Mouse (Mus musculus) hindbrain, embryonic 14.5 days (tissue): Measurements from ENCODE around the gene Gsta2. TPM values are rescaled to one million over a fixed set of nuclear protein-coding genes. Genes with fewer than 3 reads are reported as not detected.
"Not testable (repeated sequence)": the region's sequence is repeated elsewhere in the genome, so short reads cannot be mapped to it uniquely, and the experiment has no call there.

Experiments
- ATAC-seq: fragments of 200-750 bp; cut with Nextera tagmentation; 2 replicates; pipeline ENCODE4 v1.8.0; 2017; ENCODE audit warnings: moderate number of reproducible peaks, mild to moderate bottlenecking, moderate TSS enrichment, moderate library complexity; ENCODE audit not compliant: low FRiP score
- DNase-seq: peaks from one replicate; pipeline ENCODE4 v3.0.0-alpha.2; 2015; ENCODE audit warnings: low spot score
- H3K27ac ChIP-seq: fragments of 300-500 bp; sonication (generic); 2 replicates; pipeline ENCODE4 v1.5.1; 2014; ENCODE audit warnings: mild to moderate bottlenecking, moderate library complexity
- H3K27me3 ChIP-seq: fragments of 300-500 bp; sonication (generic); 2 replicates; pipeline ENCODE4 v1.6.1; 2014; ENCODE audit warnings: mild to moderate bottlenecking, low read length, mixed read lengths; ENCODE audit not compliant: control insufficient read depth, insufficient read depth
- H3K36me3 ChIP-seq: fragments of 300-500 bp; sonication (generic); replicated peaks from 2 replicates; pipeline ENCODE4 v1.6.1; 2014; ENCODE audit not compliant: control insufficient read depth, insufficient read depth
- H3K4me1 ChIP-seq: fragments of 300-500 bp; sonication (generic); replicated peaks from 2 replicates; pipeline ENCODE4 v1.6.1; 2014; ENCODE audit warnings: antibody characterized with exemption, low read length, mixed read lengths; ENCODE audit not compliant: control insufficient read depth, insufficient read depth
- H3K4me2 ChIP-seq: fragments of 300-500 bp; sonication (generic); replicated peaks from 2 replicates; pipeline ENCODE4 v1.6.1; 2014; ENCODE audit warnings: mild to moderate bottlenecking, moderate library complexity
- H3K4me3 ChIP-seq: fragments of 300-500 bp; sonication (generic); replicated peaks from 2 replicates; pipeline ENCODE4 v1.5.1; 2014; ENCODE audit warnings: mild to moderate bottlenecking, low read length
- H3K9ac ChIP-seq: fragments of 300-500 bp; sonication (generic); 2 replicates; pipeline ENCODE4 v1.6.1; 2014
- H3K9me3 ChIP-seq: fragments of 300-500 bp; sonication (generic); 2 replicates; pipeline ENCODE4 v1.6.1; 2016; ENCODE audit warnings: low read length; ENCODE audit not compliant: control insufficient read depth
- WGBS: fragments of 180-500 bp; shearing (Covaris S2); extraction: QIAGEN DNeasy Blood & Tissue Kit; methylation state at CpG from one replicate; pipeline ENCODE4 v1.1.7; 2014; 5-methylcytosine and 5-hydroxymethylcytosine counted together
- polyA plus RNA-seq: library from polyadenylated mRNA; unstranded; fragments of >200 nt; fragmentation: Nextera tagmentation; extraction: Ambion mirVana; gene quantifications from 2 replicates; pipeline ENCODE4 v1.2.1, GENCODE M21; 2014

The Gsta2 gene
- polyA plus RNA-seq, 1 experiment from 2014 or later: not detected

GRCm38 (mm10) chr9:78358053-78358452, 2.5 kb upstream of the Gsta2 start:
- Histone ChIP-seq H3K27ac (no peak overlapping the region), H3K4me3 (no peak overlapping the region), H3K9me3 (no peaks in the 10 kb centered on the region), H3K27me3 (no peaks in the 10 kb centered on the region), H3K36me3 (no peaks in the 10 kb centered on the region), H3K4me2 (no peak overlapping the region), H3K4me1 (no peaks in the 10 kb centered on the region), H3K9ac (no peak overlapping the region)
- peak; percentile 65 for DNase-seq
- WGBS: 21% methylated on average over 9 of the region's 9 CpGs
- ATAC-seq: 0 out of 2 replicates have a peak, but pooled peaks have one; percentile 21

- H3K4me2 ChIP-seq: no peak overlapping the region
Observed at GRCm38 (mm10) chr9:78354665-78355578, 666 bp downstream of the Gsta2 start.

GRCm38 (mm10) chr9:78351504-78352220, 3.9 kb downstream of the Gsta2 start:
- Histone ChIP-seq H3K36me3 (no peaks in the 10 kb centered on the region), H3K9ac (no peak overlapping the region), H3K4me3 (no peak overlapping the region), H3K9me3 (no peaks in the 10 kb centered on the region), H3K4me2 (no peak overlapping the region), H3K27ac (no peak overlapping the region), H3K4me1 (no peaks in the 10 kb centered on the region), H3K27me3 (no peaks in the 10 kb centered on the region)
- DNase-seq: no peak
- WGBS: 86% methylated on average over 6 of the region's 6 CpGs
- ATAC-seq: no peak

More at GRCm38 (mm10) chr9:78354665-78355578, 666 bp downstream of the Gsta2 start:
- H3K36me3 ChIP-seq: no peaks in the 10 kb centered on the region
- WGBS: 83% methylated on average over 11 of the region's 11 CpGs
- no peak for DNase-seq
- no peaks in the 10 kb centered on the region for H3K4me1 ChIP-seq
- ATAC-seq: no peak
- no peak overlapping the region for H3K27ac ChIP-seq
- H3K9me3 ChIP-seq: no peaks in the 10 kb centered on the region
- no peak overlapping the region for H3K9ac ChIP-seq
- no peaks in the 10 kb centered on the region for H3K27me3 ChIP-seq
- no peak overlapping the region for H3K4me3 ChIP-seq

- H3K27ac ChIP-seq, H3K9me3 ChIP-seq, H3K9ac ChIP-seq, DNase-seq, H3K4me3 ChIP-seq, H3K27me3 ChIP-seq, H3K4me1 ChIP-seq, ATAC-seq, H3K4me2 ChIP-seq, H3K36me3 ChIP-seq: not testable (repeated sequence)
Observed at GRCm38 (mm10) chr9:78350007-78350406, 5.6 kb downstream of the Gsta2 start.

- not testable (repeated sequence) for H3K27me3 ChIP-seq, ATAC-seq, H3K36me3 ChIP-seq, H3K27ac ChIP-seq, H3K9me3 ChIP-seq, H3K4me3 ChIP-seq, H3K4me1 ChIP-seq, DNase-seq, H3K9ac ChIP-seq, H3K4me2 ChIP-seq
- 84% methylated on average over 3 of the region's 3 CpGs for WGBS
Observed at GRCm38 (mm10) chr9:78349141-78349540, 6.4 kb downstream of the Gsta2 start.

DNA sequence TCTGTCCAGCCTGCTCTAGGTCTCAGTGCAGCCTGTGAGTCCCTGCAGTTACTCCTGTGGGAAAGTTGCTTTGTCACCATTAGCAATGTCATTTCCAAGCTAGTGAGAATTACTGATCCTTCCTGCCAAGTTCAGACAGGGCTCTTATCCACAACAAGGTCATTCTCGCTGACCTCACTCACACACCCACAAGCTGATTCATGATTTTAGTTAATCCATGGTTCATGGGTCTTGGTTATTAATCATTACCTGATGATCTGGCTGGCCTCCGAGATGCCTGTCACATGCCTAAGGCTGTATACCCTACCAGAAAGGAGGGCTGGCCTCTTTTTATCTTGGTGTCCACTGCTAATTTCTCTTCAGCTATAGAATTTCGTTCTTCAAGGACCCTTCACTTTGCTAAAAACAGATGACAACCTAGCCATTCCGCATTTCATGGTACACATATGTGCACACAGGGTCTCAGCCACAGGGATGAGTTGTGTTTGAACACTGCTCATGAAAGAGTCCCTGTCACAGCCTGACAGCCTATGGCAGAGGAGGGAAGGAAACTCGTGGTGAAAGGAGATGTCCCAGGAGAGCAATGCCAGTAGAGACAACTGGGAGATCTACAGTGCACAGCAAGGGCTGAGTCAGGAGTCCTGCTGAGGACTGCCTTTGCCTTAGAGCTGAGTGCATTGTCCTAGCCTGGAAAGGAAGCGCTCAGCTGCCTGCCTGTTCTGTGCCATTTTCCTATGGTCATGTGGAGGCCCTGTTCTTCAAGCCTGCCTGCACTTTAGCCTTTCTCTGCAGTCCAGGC, 7.2 kb downstream of the Gsta2 start:
- WGBS: 70% methylated on average over 6 of the region's 6 CpGs
- H3K9me3 ChIP-seq, H3K4me1 ChIP-seq, H3K4me2 ChIP-seq, H3K4me3 ChIP-seq, ATAC-seq, H3K36me3 ChIP-seq, H3K27me3 ChIP-seq, DNase-seq, H3K27ac ChIP-seq, H3K9ac ChIP-seq: not testable (repeated sequence)

- Histone ChIP-seq H3K9me3 (no peaks in the 10 kb centered on the region), H3K9ac (no peak overlapping the region), H3K27ac (no peak overlapping the region), H3K36me3 (no peaks in the 10 kb centered on the region), H3K4me1 (no peaks in the 10 kb centered on the region), H3K27me3 (no peaks in the 10 kb centered on the region), H3K4me2 (no peak overlapping the region), H3K4me3 (no peak overlapping the region)
- WGBS: 77% methylated on average over 3 of the region's 3 CpGs
- ATAC-seq: no peak
- DNase-seq: no peak
Observed at GRCm38 (mm10) chr9:78347004-78347403, 8.6 kb downstream of the Gsta2 start.

- not testable (repeated sequence) for H3K36me3 ChIP-seq, H3K4me2 ChIP-seq, H3K27me3 ChIP-seq, H3K9ac ChIP-seq, H3K27ac ChIP-seq, ATAC-seq, H3K4me3 ChIP-seq, H3K9me3 ChIP-seq, H3K4me1 ChIP-seq, DNase-seq
- 75% methylated on average over 3 of the region's 4 CpGs for WGBS
Observed at GRCm38 (mm10) chr9:78345235-78345634, 10.4 kb downstream of the Gsta2 start.

GRCm38 (mm10) chr9:78343055-78343454, 12.5 kb downstream of the Gsta2 start:
- not testable (repeated sequence) for H3K4me3 ChIP-seq, H3K4me1 ChIP-seq, H3K9me3 ChIP-seq, H3K9ac ChIP-seq, ATAC-seq, H3K36me3 ChIP-seq, DNase-seq, H3K27me3 ChIP-seq, H3K4me2 ChIP-seq, H3K27ac ChIP-seq
- 90% methylated on average over 9 of the region's 9 CpGs for WGBS
